Mouse (Mus musculus): ENCODE data around the gene Trim42. TPM values are rescaled to one million over a fixed set of nuclear protein-coding genes. Genes with fewer than 3 reads are reported as not detected.
A peak's percentile ranks its signal among the peaks of the same experiment; 100 is the strongest.

Gene Trim42
- not detected for total RNA-seq (2021)
- long read RNA-seq, experiment 1: 0 reads
- long read RNA-seq, experiment 2: 0 reads

GRCm38 (mm10) chr9:97369591-97369990 lies at the start of gene Trim42:
Trim42 (minus strand) TSS chr9:97369958.
- DNase-seq (ENCODE audit: low spot score in 2 of 2): no peak

- DNase-seq (ENCODE audit: low spot score in 2 of 2): no peak
Observed at GRCm38 (mm10) chr9:97414876-97415668, 45.3 kb upstream of the Trim42 start.

DNA sequence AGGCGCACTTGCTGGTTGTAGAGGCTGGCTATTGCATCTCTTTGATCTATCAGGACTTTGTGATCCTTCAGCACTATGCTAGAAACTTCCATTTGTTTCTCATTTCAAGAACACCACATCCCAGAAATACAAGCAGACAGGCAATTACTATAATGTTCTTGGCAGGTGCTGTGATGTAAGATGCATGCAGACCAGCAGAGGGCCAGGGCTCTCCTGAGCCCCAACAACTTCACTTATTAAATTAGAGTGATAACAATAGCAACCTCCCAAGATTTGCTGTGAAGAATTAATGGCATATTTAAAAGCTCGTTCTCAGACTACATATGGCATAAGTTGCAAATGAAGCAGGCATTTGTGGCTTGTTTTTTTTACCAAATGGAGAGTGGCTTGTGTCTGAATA lies 38.4 kb upstream of the Trim42 start:
- DNase-seq (ENCODE audit: low spot score in 2 of 2): no peak

DNA sequence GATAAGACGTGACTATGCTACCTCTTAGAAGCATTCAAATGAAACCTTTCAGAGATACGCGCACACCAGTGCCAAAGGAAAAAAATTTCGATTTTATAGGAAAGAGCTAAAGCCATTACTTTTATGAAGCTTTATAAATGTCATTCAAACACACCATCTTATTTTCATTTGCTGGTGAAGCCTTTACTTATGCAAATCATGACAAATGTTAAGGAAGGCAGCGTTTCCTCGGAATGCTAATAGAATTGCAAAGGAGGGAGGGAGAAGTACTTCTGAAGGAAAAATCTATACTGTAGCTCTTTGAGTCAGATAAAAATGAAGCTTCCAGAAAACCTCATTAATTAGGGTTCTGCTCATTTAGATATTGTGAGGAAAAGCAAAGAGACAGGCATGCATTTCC lies 13.3 kb downstream of the Trim42 start:
- DNase-seq (ENCODE audit: low spot score in 2 of 2): no peak

- DNase-seq (ENCODE audit: low spot score in 2 of 2): peak in 1 of 2 experiments; percentile 28
Observed at GRCm38 (mm10) chr9:97344767-97345297, 24.9 kb downstream of the Trim42 start.

DNA sequence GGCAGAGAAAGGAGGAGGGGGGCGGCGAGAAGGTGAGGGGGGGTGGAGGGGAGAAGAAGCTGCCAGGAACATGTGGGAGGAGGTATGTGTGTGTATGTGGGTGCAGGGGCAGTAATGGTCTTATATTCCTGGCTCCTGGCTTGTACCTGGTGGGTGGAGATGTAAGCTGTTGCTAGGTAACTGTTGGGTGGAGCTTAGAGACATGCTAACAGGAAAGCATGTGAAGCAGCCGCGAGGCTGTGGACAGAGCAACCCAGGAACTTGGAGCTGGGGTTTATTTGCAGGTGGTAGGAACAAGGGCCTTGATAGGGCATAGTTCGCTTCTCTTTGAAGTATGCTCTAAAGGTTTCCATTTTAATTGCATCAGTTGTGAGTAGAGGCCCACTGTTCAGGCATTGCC lies 28.0 kb downstream of the Trim42 start:
- DNase-seq (ENCODE audit: low spot score in 2 of 2): no peak

DNA sequence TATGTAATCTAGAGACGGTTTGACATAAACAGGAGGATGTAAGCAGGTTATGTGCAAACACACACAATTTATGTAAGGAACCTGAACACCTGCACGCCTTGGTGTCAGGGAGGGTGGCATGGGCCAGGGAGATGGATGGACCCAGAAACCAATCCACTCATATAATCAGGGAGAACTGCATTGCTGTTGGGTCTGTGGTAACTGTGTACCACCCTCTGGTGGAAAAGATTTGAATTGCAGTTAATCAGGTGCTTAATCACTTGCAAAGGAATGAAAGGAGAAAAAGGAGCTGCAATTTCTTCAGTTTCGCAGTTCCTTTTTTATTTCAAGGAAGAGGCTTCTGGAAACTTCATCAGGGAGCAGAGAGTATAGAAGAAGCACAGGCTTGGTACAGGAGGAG lies 46.9 kb downstream of the Trim42 start:
- no peak for DNase-seq (ENCODE audit: low spot score in 2 of 2)

DNA sequence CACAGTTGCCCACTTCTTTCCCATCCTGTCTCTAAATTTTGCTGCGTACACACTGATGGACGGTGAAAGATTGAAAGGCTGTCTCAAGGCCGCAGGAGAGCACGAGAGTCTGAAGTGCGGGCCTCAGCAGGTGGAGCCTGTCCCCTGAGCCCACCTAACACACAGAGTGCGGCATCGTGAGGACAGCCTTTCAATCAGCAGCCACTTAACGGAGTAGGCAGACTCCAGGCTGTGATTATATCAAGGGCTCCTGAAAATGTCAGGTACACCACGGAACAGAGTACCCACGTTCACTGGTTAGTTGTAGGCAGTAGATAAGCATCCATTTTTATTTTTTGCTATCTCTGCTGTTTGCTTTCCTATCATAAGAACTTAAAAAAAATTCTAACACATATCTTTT lies 47.6 kb downstream of the Trim42 start:
- DNase-seq (ENCODE audit: low spot score in 2 of 2): no peak

GRCm38 (mm10) chr9:97315421-97316055 lies 54.2 kb downstream of the Trim42 start:
- no peak for DNase-seq (ENCODE audit: low spot score in 2 of 2)

- DNase-seq (ENCODE audit: low spot score in 2 of 2): no peak
Observed at GRCm38 (mm10) chr9:97311614-97312013, 58.1 kb downstream of the Trim42 start.

GRCm38 (mm10) chr9:97309509-97310053 lies 60.2 kb downstream of the Trim42 start:
- no peak for DNase-seq (ENCODE audit: low spot score in 2 of 2)

GRCm38 (mm10) chr9:97307705-97308485 lies 61.9 kb downstream of the Trim42 start:
- DNase-seq (ENCODE audit: low spot score in 2 of 2): no peak

All from gastrocnemius, postnatal 4 days (tissue).